Mouse (Mus musculus) embryo, embryonic 11 days (tissue): ENCODE results near the gene Ttpal.
"Not testable (repeated sequence)": the region's sequence is repeated elsewhere in the genome, so short reads cannot be mapped to it uniquely, and the experiment has no call there.

Experiments used
- DNase-seq: peaks from one replicate; pipeline ENCODE4 v3.0.0-alpha.2; 2015

Ttpal gene

DNA sequence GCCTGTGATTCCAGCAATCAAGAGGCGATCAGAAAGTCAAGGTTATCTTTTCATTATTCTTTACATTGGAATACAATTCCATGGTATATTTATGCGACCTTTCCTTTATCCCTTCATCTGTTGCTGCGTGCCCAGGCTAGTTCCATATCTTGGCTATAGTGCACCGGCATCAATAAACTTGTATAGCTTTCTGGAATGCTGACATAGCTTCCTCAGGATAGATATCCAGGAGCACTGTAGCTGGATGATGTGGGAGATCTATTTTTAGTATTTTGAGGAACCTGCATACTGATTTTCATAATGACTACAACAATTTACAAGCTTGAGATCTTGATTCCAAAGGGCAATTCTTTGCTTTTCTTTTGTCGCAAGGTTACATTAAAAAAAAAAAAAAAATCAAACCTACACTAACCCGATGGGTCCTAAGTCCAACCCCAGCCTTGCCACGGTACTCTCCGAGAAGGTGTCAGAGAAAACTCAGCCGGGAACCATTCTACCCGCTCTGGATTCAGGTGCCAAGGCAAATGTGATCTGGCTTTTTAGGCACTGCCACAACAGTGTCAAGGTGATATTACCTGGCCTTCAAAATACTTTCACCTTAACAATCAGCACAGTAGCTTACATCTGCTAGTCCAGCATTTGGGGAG lies 8.4 kb upstream of the Ttpal start:
- DNase-seq, result no peak

DNA sequence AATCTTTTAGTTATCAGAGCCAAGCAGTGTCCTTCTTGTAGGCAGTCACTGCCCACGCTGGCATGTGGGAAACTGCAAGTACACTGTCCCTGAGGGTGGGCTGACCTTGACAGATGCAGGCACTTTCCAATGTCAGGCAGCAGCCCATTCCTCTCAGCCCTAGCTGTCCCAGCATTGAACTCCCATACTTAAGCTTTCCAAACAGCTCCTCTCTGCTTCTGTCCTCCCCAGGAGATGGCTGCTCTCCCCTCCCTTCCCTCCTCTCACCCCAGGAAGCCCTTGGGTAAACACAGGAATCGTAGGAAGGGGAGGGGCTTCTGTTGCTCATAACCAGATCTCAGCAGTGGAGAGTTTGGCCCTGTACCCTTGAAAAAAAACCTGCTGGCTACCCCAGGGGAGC lies 7.0 kb upstream of the Ttpal start:
- peak; percentile 8 for DNase-seq

DNA sequence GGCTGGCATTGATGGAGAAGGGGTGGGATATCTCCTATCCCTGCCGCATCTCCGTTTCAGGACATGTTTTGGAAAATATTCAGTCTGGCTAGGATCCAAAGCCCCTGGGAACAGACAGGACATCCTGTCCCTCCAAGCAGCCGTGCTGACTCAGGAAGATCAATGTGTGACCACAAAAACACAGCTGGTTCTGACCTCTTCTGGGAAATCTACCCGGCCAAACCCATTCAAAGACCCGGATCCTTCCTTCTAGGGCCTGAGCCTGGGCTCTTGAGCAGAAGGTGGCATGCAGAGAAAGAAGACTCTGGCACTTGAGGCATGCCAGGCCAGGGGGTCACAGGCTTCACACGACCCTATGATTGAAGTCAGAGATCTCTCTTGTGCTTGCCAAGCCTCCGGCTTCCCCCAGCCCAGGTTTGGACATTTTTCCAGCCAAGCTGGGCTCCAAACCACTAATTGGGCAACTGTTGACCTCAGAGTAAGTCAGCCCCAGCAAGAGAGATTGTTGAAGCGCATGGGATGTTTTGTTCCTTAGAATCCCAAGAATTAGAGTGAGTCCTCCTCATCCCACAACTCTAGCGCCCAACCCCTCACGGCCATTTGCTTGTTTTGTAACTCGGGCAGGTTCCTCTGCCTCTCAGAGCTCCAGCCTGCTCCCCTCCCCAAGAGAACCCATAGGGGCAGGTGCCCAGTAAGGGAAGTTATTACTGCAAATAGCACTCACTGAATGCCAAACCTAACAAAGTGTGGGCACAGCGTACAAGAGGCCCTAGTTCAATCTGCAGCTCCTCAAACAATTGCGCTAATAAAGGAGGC lies 5.8 kb upstream of the Ttpal start:
- DNase-seq, result peak; percentile 11

- no peak for DNase-seq
Observed at GRCm38 (mm10) chr2:163596873-163597155, 5.3 kb upstream of the Ttpal start.

DNA sequence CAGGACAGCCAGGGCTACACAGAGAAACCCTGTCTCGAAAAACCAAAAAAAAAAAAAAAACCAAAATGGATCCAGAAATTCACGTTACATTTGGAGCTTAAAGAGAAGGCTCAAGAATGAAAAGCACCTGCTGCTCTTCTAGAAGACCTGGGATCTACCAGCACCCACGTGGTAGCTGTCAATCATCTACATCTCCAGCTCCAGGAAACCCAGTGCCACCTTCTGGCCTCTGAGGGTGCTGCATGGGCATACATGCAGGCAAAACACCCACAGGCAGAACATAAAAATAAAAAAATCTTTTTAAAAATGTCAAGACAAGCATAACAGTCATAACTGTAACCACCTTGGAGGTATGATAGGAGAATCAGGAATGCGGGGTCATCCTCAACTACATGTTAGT lies 4.5 kb upstream of the Ttpal start:
- peak; percentile 14 for DNase-seq

- peak; percentile 64 for DNase-seq
Observed at GRCm38 (mm10) chr2:163599226-163599625, 2.9 kb upstream of the Ttpal start.

DNA sequence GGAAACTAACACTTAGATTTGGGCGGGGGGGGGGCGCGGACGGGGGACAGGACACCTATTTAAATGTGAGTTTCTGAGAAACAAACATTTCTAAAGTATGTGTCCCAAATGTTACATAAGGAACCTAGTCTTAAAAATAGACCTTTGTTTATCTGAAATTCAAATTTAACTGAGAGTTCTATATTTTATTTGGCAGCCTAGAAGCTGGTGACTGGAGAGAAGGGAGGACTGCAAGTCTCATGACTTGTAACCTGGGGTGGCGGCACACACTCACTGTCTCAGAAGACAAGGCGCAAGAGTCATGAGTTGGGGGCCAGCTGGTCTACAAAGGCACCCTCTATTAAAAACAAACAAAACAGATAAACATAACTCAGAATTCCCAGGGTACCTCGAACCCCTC lies 1.0 kb upstream of the Ttpal start:
- DNase-seq, result no peak

DNA sequence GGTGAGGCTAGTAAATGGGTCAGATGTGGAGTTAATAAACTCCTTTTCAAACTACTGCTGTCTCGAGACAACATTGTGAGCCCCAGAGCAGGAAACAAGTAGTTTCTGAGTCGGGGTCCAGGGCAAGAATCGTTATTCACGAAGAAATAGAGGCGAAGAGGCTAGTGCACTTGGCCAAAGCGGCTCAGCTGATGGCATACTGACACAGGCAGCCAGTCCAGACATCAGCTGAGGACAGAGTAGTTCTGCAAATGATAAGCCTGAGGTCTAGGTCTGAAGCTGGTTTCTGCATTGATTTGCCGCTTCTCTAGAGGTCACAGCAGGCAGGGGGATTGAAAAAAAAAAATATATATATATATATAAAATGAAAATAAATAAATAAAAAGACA lies 408 bp upstream of the Ttpal start:
- DNase-seq, result no peak

DNA sequence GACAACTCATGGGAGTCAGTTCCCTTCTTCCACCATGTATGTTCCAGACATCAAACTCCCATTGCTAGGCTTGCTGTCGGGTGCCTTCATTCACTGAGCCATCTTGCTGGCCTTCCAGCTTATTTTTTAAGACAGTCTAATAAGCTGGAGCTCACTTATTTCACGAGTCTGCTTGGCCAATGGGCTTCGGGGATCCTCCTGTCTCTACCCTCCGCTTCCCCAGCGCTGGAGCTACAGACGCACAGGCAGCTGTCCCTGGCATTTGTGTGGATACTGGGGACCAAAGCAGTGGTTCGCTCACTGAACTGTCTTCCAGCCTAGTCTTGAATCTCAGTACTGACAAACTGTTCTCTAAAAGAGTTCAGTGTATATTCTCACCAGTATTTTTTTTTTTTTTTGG lies 4.0 kb downstream of the Ttpal start:
- no peak for DNase-seq

DNA sequence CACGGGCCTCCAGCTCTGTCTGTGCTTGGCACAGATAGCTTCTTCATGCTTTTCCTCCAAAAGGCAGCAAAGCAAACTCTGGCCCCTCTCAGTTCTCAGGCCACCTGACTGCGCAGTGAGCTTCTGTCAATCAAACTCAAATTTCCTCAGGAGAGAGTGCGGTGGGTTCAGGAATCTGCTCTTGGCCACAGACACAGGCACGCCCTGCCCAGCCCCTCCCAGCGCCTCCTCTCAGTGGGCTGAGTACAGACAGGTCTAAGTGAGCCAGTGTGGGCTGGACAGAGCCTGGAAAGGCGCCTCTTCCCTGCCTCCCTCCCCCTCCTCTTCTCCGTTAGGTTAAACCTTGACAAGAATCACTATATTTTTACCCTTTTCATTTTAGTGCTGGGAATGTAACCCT lies 5.9 kb downstream of the Ttpal start:
- DNase-seq, result no peak

- no peak for DNase-seq
Observed at GRCm38 (mm10) chr2:163609281-163609975, 7.3 kb downstream of the Ttpal start.

DNA sequence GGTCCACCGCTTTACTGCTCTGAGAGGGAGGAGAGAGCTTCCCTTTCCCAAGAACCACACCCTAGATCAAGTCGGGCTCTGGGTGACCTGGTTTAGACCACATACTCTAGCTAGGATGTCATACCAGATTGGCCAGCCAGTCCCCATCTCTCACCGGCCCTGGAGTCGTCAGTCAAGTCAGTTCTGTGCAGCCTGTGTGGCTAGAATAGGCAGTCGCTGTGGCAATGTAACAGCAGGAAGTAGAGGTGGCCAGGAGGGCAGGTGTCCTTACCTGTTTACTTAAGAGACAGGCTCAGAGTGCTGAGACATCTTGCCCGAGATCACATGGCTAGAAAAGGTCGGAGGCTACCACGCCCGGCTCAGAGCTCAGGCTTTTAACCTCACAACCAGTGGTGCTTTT lies 9.1 kb downstream of the Ttpal start:
- no peak for DNase-seq

DNA sequence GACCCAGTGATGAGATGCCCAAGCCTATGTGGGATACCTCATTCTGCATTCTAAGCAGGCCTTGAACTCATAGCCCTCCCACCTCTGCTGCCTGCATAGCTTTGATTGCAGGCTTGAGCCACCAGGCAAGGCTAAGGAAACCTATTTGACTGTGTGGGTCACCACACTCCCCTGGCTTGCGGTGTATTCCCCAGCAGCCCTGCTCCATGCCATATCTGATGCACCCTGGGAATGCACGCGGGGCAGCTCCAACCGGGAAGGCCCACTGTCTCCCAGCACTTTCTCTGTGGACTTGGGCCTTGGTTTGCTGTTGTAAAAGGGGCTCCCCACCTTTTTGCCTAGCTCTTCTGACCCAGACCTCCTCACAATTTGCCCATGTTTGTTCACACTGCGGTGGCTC lies 11.1 kb downstream of the Ttpal start:
- DNase-seq, result no peak

- no peak for DNase-seq
Observed at GRCm38 (mm10) chr2:163613990-163614389, 11.9 kb downstream of the Ttpal start.

- no peak for DNase-seq
Observed at GRCm38 (mm10) chr2:163615401-163615800, 13.3 kb downstream of the Ttpal start.

- no peak for DNase-seq
Observed at GRCm38 (mm10) chr2:163615906-163616651, 14.0 kb downstream of the Ttpal start.

- DNase-seq, result no peak
Observed at GRCm38 (mm10) chr2:163616652-163617227, 14.6 kb downstream of the Ttpal start.

- no peak for DNase-seq
Observed at GRCm38 (mm10) chr2:163617232-163617863, 15.2 kb downstream of the Ttpal start.

GRCm38 (mm10) chr2:163617874-163618273 lies 15.8 kb downstream of the Ttpal start:
- DNase-seq, result no peak

DNA sequence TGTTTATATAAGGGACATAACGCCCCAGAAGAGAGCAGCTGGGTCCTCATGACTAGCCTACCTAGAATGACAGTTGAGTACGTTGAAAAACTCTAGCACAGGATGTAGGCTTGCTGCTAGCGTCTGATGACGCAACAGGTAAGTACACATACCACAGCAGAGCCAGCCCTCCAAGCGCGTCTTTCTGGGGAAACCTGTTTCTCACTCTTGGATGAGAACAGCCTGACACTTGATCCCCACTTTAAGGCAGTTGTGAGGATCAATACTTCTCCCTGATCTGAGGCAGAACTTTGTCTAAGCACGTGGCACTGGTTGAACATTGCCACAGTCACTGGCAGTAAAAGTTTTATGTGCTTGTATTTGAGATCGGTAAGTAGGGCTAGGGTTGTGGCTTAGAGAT lies 18.3 kb downstream of the Ttpal start:
- no peak for DNase-seq

DNA sequence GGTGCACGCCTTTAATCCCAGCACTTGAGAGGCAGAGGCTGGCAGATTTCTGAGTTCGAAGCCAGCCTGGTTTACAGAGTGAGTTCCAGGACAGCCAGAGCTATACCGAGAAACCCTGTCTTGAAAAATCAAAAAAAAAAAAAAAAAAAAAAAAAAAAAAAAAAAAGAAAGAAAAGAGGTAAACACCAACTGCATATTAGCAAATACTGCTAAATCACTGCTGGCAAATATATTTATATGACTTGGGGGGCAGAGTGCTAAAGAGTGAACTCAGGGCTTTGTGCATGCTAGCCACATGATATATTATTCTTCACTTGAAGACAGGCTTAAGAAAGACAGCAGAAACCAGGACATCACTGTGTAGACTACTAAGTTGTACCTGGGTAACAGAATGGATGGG lies 19.3 kb downstream of the Ttpal start:
- not testable (repeated sequence) for DNase-seq

DNA sequence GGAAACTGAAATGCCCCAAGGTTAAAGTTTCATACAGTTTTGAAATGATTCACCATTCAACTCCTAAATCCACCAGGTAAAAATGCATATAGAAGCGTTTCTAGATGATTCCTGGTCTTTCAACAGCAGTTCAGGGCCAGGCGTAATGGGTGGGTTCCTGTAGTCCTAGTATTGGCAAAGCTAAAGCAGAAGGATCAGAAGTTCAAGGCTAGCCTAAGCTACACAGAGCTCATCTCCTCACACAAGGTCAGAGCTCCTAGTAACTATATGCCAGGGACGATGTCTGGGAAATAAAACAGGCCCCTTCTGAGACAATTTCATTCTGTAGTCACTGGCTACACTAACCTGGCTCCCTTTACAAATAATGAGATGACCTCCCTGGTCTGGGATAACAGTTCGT lies 29.1 kb downstream of the Ttpal start:
- no peak for DNase-seq

DNA sequence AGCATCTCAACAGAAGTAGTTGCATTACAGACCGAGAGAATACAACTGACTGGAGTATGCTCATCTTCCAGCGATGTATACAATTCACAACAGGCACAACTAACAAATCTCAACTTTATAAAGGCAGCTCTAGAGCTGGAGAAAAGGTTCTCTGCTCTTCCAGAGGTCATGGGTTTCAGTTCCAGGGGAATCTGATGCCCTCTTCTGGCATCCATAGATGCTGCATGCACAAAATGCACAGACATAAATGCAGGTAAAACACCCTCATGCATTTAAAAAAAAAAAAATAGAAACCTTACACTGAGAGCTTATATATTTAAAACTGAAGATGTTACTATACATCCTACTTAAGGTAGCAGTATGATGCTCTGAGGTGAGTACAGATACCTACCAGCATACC lies 29.6 kb downstream of the Ttpal start:
- no peak for DNase-seq
